Mouse (Mus musculus): ENCODE results near the gene Chil1. TPM values are rescaled to one million over a fixed set of nuclear protein-coding genes. Genes with fewer than 3 reads are reported as not detected.

Gene Chil1
- total and polyA plus RNA-seq, 2 experiments from 2014 or later: 4.1 to 6.2 TPM

GRCm38 (mm10) chr1:134150745-134151144 is 31.2 kb upstream of the Chil1 start:
- no peak overlapping the region for H3K4me3 ChIP-seq (ENCODE audit: low read length)
- DNase-seq (ENCODE audit: low spot score): no peak
- H3K4me2 ChIP-seq (ENCODE audit: low read depth, low read length): no peak overlapping the region
- no peaks in the 10 kb centered on the region for H3K27me3 ChIP-seq (ENCODE audit: insufficient read depth, low read length)
- TF ChIP-seq CTCF (IDR thresholded peaks at IDR 0.05; ENCODE audit: low read depth): no peak
- H3K4me1 ChIP-seq (ENCODE audit: insufficient read depth, low read length): no peaks in the 10 kb centered on the region
- H3K27ac ChIP-seq: no peak overlapping the region
- no peak overlapping the region for H3K9ac ChIP-seq (replicated peaks; ENCODE audit: low read length)
- WGBS: 94% methylated on average over 9 of the region's 9 CpGs
- no peak for ATAC-seq
- no peaks in the 10 kb centered on the region for H3K36me3 ChIP-seq (ENCODE audit: insufficient read depth, low read length)
- H3K9me3 ChIP-seq (ENCODE audit: low read length): no peaks in the 10 kb centered on the region

DNA sequence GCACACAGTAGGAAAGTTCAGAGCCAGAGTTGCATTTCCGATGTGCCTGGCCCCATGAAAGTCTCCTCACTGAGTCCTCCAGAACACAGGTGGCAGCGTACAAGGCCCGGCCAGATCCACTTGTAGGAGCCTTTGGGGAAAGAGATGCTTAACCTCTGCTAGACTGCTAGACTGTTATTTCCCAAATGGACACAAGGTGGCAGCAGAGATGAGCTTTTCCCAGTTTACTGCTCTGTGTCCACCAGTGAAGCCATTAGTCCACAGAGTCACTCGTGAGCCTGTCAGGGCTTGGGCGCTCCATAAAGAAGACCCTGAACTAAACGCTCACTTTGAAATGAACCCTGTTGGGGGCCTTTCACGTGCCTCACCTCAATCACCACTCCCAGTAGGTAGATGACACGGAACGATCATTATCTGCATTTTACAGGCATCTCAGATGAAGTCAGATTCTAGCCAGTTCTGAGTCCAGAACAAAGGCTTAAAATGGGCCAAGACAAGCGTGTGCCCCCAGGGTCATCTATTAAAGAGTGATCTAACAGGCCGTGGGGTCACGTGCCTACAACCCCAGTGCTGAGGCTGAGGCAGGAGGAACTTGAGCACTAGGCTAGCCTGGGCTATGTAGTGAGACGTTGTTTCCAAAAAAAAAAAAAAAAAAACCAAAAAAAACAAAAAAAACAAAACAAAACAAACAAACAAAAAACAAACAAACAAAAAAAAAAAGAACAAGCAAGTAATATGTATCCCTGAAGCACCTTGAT is 30.1 kb upstream of the Chil1 start:
- peak; percentile 96 for TF ChIP-seq CTCF (IDR thresholded peaks at IDR 0.05; ENCODE audit: low read depth)
- no peak overlapping the region for H3K4me3 ChIP-seq (ENCODE audit: low read length)
- peak; percentile 92 for DNase-seq (ENCODE audit: low spot score)
- no peaks in the 10 kb centered on the region for H3K36me3 ChIP-seq (ENCODE audit: insufficient read depth, low read length)
- peak overlapping the region; percentile 16; the same call in 1 of the 2 replicates for H3K4me2 ChIP-seq (ENCODE audit: low read depth, low read length)
- H3K9ac ChIP-seq (replicated peaks; ENCODE audit: low read length): no peak overlapping the region
- WGBS: 32% methylated on average over 13 of the region's 13 CpGs
- peak; percentile 91 for ATAC-seq
- H3K27ac ChIP-seq: no peak overlapping the region
- no peaks in the 10 kb centered on the region for H3K9me3 ChIP-seq (ENCODE audit: low read length)
- H3K27me3 ChIP-seq (ENCODE audit: insufficient read depth, low read length): no peaks in the 10 kb centered on the region
- no peaks in the 10 kb centered on the region for H3K4me1 ChIP-seq (ENCODE audit: insufficient read depth, low read length)

DNA sequence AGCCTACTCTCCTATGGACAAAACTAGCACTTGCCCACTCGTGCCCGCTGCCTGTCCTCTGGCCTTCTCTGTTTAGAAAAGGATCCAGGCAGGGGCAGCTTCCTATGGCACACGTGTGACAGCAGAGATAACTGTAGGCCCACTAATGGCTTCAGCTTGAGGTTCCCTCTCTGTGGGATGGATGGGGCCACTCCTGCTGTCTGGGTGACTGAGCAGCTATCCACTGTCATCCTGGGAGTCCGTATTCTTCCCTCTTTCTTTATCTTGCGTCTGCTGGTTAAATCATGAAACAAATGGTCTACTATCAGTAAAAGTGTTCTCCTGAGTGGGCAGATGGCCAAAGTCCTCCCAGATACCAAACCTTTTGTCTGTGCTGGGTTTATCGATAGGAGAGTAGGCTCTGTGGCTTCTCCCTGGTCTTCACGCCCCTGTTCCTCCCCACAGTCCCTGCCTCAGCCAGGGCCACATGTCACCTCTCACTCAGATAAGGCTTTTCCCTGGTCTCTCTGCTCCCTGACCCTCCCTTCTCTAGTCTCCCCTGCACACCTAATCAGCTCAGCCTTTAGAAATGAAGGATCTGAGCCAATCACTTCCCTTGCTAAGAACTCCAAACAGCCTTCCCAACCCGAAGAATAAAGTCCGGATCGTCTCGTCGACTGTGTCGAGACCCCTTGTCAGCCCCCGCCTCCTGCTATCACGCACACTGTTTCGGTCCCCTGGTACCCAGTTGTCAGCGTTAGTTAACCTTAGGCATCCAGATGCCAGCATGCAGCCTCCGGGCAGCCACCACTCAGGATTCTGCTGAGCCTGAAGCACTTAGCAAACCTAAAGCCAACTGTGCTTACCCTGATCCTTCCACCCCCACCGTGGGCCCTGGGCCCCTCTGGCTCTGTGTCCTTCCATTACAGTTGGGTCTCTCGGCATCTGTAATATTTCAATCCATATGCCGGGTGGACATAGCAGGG is 29.1 kb upstream of the Chil1 start:
- Histone ChIP-seq H3K9me3 (ENCODE audit: low read length) (no peaks in the 10 kb centered on the region), H3K4me2 (ENCODE audit: low read depth, low read length) (no peak overlapping the region), H3K27me3 (ENCODE audit: insufficient read depth, low read length) (no peaks in the 10 kb centered on the region), H3K27ac (no peak overlapping the region), H3K4me1 (ENCODE audit: insufficient read depth, low read length) (no peaks in the 10 kb centered on the region), H3K4me3 (ENCODE audit: low read length) (no peak overlapping the region), H3K9ac (replicated peaks; ENCODE audit: low read length) (no peak overlapping the region), H3K36me3 (ENCODE audit: insufficient read depth, low read length) (no peaks in the 10 kb centered on the region)
- TF ChIP-seq CTCF (IDR thresholded peaks at IDR 0.05; ENCODE audit: low read depth): no peak
- DNase-seq (ENCODE audit: low spot score) (no peak), ATAC-seq (no peak)
- 77% methylated on average over 21 of the region's 21 CpGs for whole genome bisulfite sequencing

DNA sequence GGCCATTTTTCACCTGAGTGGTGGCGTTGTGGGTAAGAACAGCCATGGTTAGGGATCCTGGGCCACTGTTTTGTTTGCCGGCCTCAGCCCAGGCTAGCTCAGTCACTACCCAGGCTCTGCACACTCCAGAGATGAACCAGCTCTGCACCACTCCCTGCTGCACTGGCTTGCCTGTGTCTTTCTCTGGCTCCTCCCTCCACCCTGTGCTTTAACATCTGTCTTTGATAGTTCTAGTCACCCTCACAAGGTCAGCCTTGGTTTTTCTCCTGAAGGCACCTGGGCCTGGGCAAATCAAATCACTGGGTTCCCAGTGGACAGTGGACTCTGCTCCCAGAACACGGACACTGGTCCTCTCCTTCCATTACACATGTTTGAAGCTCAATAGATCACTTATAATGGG is 27.9 kb upstream of the Chil1 start:
- 88% methylated on average over 3 of the region's 3 CpGs for WGBS

GRCm38 (mm10) chr1:134154655-134155054 is 27.3 kb upstream of the Chil1 start:
- H3K27me3 ChIP-seq (ENCODE audit: insufficient read depth, low read length): no peaks in the 10 kb centered on the region
- peak; percentile 46 for TF ChIP-seq CTCF (IDR thresholded peaks at IDR 0.05; ENCODE audit: low read depth)
- H3K9me3 ChIP-seq (ENCODE audit: low read length): no peaks in the 10 kb centered on the region
- no peak overlapping the region for H3K9ac ChIP-seq (replicated peaks; ENCODE audit: low read length)
- no peaks in the 10 kb centered on the region for H3K4me1 ChIP-seq (ENCODE audit: insufficient read depth, low read length)
- no peak overlapping the region for H3K4me2 ChIP-seq (ENCODE audit: low read depth, low read length)
- H3K36me3 ChIP-seq (ENCODE audit: insufficient read depth, low read length): no peaks in the 10 kb centered on the region
- H3K4me3 ChIP-seq (ENCODE audit: low read length): no peak overlapping the region
- DNase-seq (ENCODE audit: low spot score): no peak
- H3K27ac ChIP-seq: no peak overlapping the region
- no peak for ATAC-seq
- WGBS: 61% methylated on average over 3 of the region's 3 CpGs

More for the DNA sequence above, 27.9 kb upstream of the Chil1 start:
- Histone ChIP-seq H3K27me3 (ENCODE audit: insufficient read depth, low read length) (no peaks in the 10 kb centered on the region), H3K27ac (no peak overlapping the region), H3K4me2 (ENCODE audit: low read depth, low read length) (no peak overlapping the region), H3K9me3 (ENCODE audit: low read length) (no peaks in the 10 kb centered on the region), H3K4me3 (ENCODE audit: low read length) (no peak overlapping the region), H3K9ac (replicated peaks; ENCODE audit: low read length) (no peak overlapping the region), H3K36me3 (ENCODE audit: insufficient read depth, low read length) (no peaks in the 10 kb centered on the region), H3K4me1 (ENCODE audit: insufficient read depth, low read length) (no peaks in the 10 kb centered on the region)
- ATAC-seq (no peak), DNase-seq (ENCODE audit: low spot score) (no peak)
- TF ChIP-seq CTCF (IDR thresholded peaks at IDR 0.05; ENCODE audit: low read depth): no peak

GRCm38 (mm10) chr1:134160404-134160803 is 21.6 kb upstream of the Chil1 start:
- no peaks in the 10 kb centered on the region for H3K4me1 ChIP-seq (ENCODE audit: insufficient read depth, low read length)
- no peaks in the 10 kb centered on the region for H3K9me3 ChIP-seq (ENCODE audit: low read length)
- no peak for TF ChIP-seq CTCF (IDR thresholded peaks at IDR 0.05; ENCODE audit: low read depth)
- WGBS: 84% methylated on average over 3 of the region's 3 CpGs
- H3K36me3 ChIP-seq (ENCODE audit: insufficient read depth, low read length): no peaks in the 10 kb centered on the region
- no peak for DNase-seq (ENCODE audit: low spot score)
- no peak overlapping the region for H3K4me3 ChIP-seq (ENCODE audit: low read length)
- ATAC-seq: no peak
- no peak overlapping the region for H3K9ac ChIP-seq (replicated peaks; ENCODE audit: low read length)
- no peak overlapping the region for H3K4me2 ChIP-seq (ENCODE audit: low read depth, low read length)
- H3K27me3 ChIP-seq (ENCODE audit: insufficient read depth, low read length): no peaks in the 10 kb centered on the region
- no peak overlapping the region for H3K27ac ChIP-seq
